In genomic region chr1:39685841-39686240, GRCm38 (mm10) we compare ENCODE assay signal across 8 mouse cellular contexts. TPM values are rescaled to one million over a fixed set of nuclear protein-coding genes. Genes with fewer than 3 reads are reported as not detected.
DNase-seq lines count a peak whose midpoint lies in the region; ATAC-seq and TF ChIP-seq lines count a peak whose summit lies in the region.

No protein-coding gene starts in this region.

- H3K9ac ChIP-seq in forebrain, embryonic 16.5 days (replicated peaks; ENCODE audit: low read depth, low read length): no peak overlapping the region
- H3K9ac ChIP-seq in lung, postnatal 0 days (replicated peaks; ENCODE audit: low read depth): no peak overlapping the region

- no peak overlapping the region for H3K27ac ChIP-seq in forebrain, embryonic 16.5 days (ENCODE audit: low read length)
- no peak overlapping the region for H3K27ac ChIP-seq in lung, postnatal 0 days (ENCODE audit: low read length)

- ATAC-seq in cerebellum, adult (ENCODE audit: insufficient number of reproducible peaks, low FRiP score, low TSS enrichment): peak; percentile 65; the same call in 1 of the 2 replicates
- ATAC-seq in forebrain, embryonic 16.5 days: peak; percentile 85
- peak; percentile 68 to 73 for ATAC-seq in hematopoietic stem cell, adult 5-6 weeks (replicated peaks in 1 of 2; ENCODE audit: insufficient read depth in 1 of 2, low FRiP score in 2 of 2, low TSS enrichment in 1 of 2, low read depth in 1 of 2, poor library complexity in 2 of 2, severe bottlenecking in 2 of 2)
- peak; percentile 80 for ATAC-seq in lung, postnatal 0 days

- TF ChIP-seq EP300 in lung, postnatal 0 days (IDR thresholded peaks at IDR 0.05): 0 out of 2 replicates have a peak, but pooled peaks have one; percentile 33

- no peaks in the 10 kb centered on the region for H3K9me3 ChIP-seq in forebrain, embryonic 16.5 days (ENCODE audit: control insufficient read depth, low read length)
- no peaks in the 10 kb centered on the region for H3K9me3 ChIP-seq in lung, postnatal 0 days (ENCODE audit: low read length)

- no peaks in the 10 kb centered on the region for H3K27me3 ChIP-seq in forebrain, embryonic 16.5 days (replicated peaks; ENCODE audit: control insufficient read depth, insufficient read depth, low read length)
- H3K27me3 ChIP-seq in lung, postnatal 0 days (replicated peaks; ENCODE audit: insufficient read depth, low read length): no peaks in the 10 kb centered on the region

- peak; percentile 89 for TF ChIP-seq CTCF in lung, postnatal 0 days (IDR thresholded peaks at IDR 0.05)

- H3K4me1 ChIP-seq in forebrain, embryonic 16.5 days (replicated peaks; ENCODE audit: control insufficient read depth, insufficient read depth, low read length): no peaks in the 10 kb centered on the region
- H3K4me1 ChIP-seq in lung, postnatal 0 days (ENCODE audit: insufficient read depth, low read depth, low read length): no peaks in the 10 kb centered on the region

- no peak overlapping the region for H3K4me3 ChIP-seq in forebrain, embryonic 16.5 days (replicated peaks; ENCODE audit: low read length)
- no peak overlapping the region for H3K4me3 ChIP-seq in lung, postnatal 0 days (ENCODE audit: low read depth, low read length)

- H3K36me3 ChIP-seq in forebrain, embryonic 16.5 days (ENCODE audit: control insufficient read depth, insufficient read depth): no peaks in the 10 kb centered on the region
- H3K36me3 ChIP-seq in lung, postnatal 0 days (ENCODE audit: insufficient read depth, low read length): no peaks in the 10 kb centered on the region

- DNase-seq in Muller cell, postnatal 12 days (ENCODE audit: inconsistent ontology term): peak; percentile 74
- peak; percentile 62 to 87 for DNase-seq in layer of hippocampus, adult 18-20 months (ENCODE audit: low spot score in 2 of 2)
- peak; percentile 93 for DNase-seq in lung, postnatal 0 days (ENCODE audit: low spot score)
- peak; percentile 73 for DNase-seq in right cerebral cortex, adult 18-20 months
- peak; percentile 67 to 78 for DNase-seq in urinary bladder, postnatal 36 days (ENCODE audit: low spot score in 2 of 2)

- 4% methylated on average over 1 of the region's 1 CpGs for WGBS in forebrain, embryonic 16.5 days
- 0% methylated on average over 1 of the region's 1 CpGs for WGBS in lung, postnatal 0 days

- H3K4me2 ChIP-seq in forebrain, embryonic 16.5 days (ENCODE audit: low read length): no peak overlapping the region
- H3K4me2 ChIP-seq in lung, postnatal 0 days (replicated peaks; ENCODE audit: low read depth, low read length): no peak overlapping the region

RNA-seq across cellular contexts. Expression of gene Creg2, which starts 34.6 kb away (rescaled TPM):
- 1.1 and 2.3 TPM in 2 replicates for polyA plus RNA-seq in forebrain, embryonic 16.5 days (2015; fragmentation: Nextera tagmentation; extraction: Ambion mirVana)
- not detected in 2 replicates for total RNA-seq in hematopoietic stem cell, adult 5-6 weeks (2017)
- 100 to 1,000 TPM; 104 to 105 TPM for total RNA-seq in layer of hippocampus, adult 18-20 months (2021)
- polyA plus RNA-seq in lung, postnatal 0 days (2015; fragmentation: Nextera tagmentation; extraction: Ambion mirVana): 0.10 and 0.11 TPM in 2 replicates

RNA-seq across cellular contexts. Expression of gene Rfx8, which starts 35.0 kb away (rescaled TPM):
- 0.20 TPM in 1 of 2 replicates, not detected in the other for polyA plus RNA-seq in forebrain, embryonic 16.5 days (2015; fragmentation: Nextera tagmentation; extraction: Ambion mirVana)
- 0.65 and 3.3 TPM in 2 replicates for total RNA-seq in hematopoietic stem cell, adult 5-6 weeks (2017)
- total RNA-seq in layer of hippocampus, adult 18-20 months (2021): under 1 TPM; 0.15 to 0.20 TPM
- 0.24 and 0.27 TPM in 2 replicates for polyA plus RNA-seq in lung, postnatal 0 days (2015; fragmentation: Nextera tagmentation; extraction: Ambion mirVana)

Comparison
In these comparisons a context has a peak if more than half of its experiments do, and no peak if none do; other contexts are left out.
1. RNA of gene Creg2, which starts 34.6 kb away (total RNA-seq): 104 to 105 TPM in layer of hippocampus, adult 18-20 months; not detected in hematopoietic stem cell, adult 5-6 weeks; every median in the first group is over 100 times any median in the second.
2. Peak in every context shown above with its lines, with median percentiles within 50 percentile points of each other: DNase-seq and ATAC-seq.